ENCODE assay signal across 7 mouse cellular contexts in the genomic region with DNA sequence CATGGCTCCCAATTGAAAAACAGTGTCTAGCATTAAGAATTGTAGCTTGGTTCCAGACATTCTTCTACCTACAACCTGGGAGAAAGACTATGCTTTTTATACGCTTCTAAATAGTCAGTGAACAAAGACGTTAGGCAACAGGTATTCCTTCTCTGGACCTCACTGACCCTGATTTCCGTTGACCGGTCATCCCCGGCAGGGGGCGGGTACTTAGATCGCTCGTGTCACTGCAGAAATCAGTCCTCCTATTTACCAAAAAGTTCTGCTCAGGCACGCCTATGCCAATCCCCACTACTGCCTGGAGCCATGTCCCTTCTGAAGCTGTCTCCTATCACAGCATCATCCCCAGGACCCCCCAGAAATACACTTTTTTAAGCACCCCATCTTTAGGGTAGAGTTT. TPM values are rescaled to one million over a fixed set of nuclear protein-coding genes. Genes with fewer than 3 reads are reported as not detected.
DNase-seq lines count a peak whose midpoint lies in the region; ATAC-seq lines count a peak whose summit lies in the region.

A gene (minus strand): TSS at position 96 of the 400 bp plus-strand sequence.

- WGBS in heart, embryonic 12.5 days = 1% methylated on average over 9 of the region's 9 CpGs
- 3% methylated on average over 9 of the region's 9 CpGs for WGBS in kidney, embryonic 16.5 days
- 4% methylated on average over 9 of the region's 9 CpGs for WGBS in lung, embryonic 15.5 days

- H3K4me3 ChIP-seq in heart, embryonic 12.5 days = peak within 1 kb of the TSS; percentile 78
- peak within 1 kb of the TSS; percentile 62 for H3K4me3 ChIP-seq in kidney, embryonic 16.5 days (ENCODE audit: low read length)
- peak within 1 kb of the TSS; percentile 51 for H3K4me3 ChIP-seq in lung, embryonic 15.5 days

- no peak for ATAC-seq in heart, embryonic 12.5 days (ENCODE audit: insufficient number of reproducible peaks, low FRiP score)
- ATAC-seq in kidney, embryonic 16.5 days (ENCODE audit: low FRiP score, low TSS enrichment) = peak; percentile 3; the same call in 1 of the 2 replicates
- no peak for ATAC-seq in lung, embryonic 15.5 days (ENCODE audit: borderline replicate concordance, extremely low read depth, low FRiP score, low TSS enrichment)

- H3K36me3 ChIP-seq in heart, embryonic 12.5 days = no peaks in the 10 kb centered on the region
- H3K36me3 ChIP-seq in kidney, embryonic 16.5 days (ENCODE audit: insufficient read depth, low read length) = no peaks in the 10 kb centered on the region
- H3K36me3 ChIP-seq in lung, embryonic 15.5 days = no peaks in the 10 kb centered on the region
- no peaks in the 10 kb centered on the region; the same call in 1 of the 2 replicates for H3K36me3 ChIP-seq in splenic B cell, adult 2 months (ENCODE audit: control insufficient read depth, insufficient read depth, low read length, poor library complexity, severe bottlenecking)

- no peaks in the 10 kb centered on the region for H3K27me3 ChIP-seq in heart, embryonic 12.5 days (replicated peaks)
- H3K27me3 ChIP-seq in kidney, embryonic 16.5 days (ENCODE audit: insufficient read depth, low read length) = peaks cover 17% of the 10 kb centered on the region; the same call in 1 of the 2 replicates
- peaks cover 30% of the 10 kb centered on the region for H3K27me3 ChIP-seq in lung, embryonic 15.5 days
- no peaks in the 10 kb centered on the region for H3K27me3 ChIP-seq in splenic B cell, adult 2 months (ENCODE audit: control insufficient read depth, insufficient read depth, low read length, poor library complexity, severe bottlenecking)

- H3K4me2 ChIP-seq in heart, embryonic 12.5 days = peak within 1 kb of the TSS; percentile 85
- peak within 1 kb of the TSS; percentile 85 for H3K4me2 ChIP-seq in kidney, embryonic 16.5 days (replicated peaks; ENCODE audit: low read depth, low read length)
- peak within 1 kb of the TSS; percentile 93 for H3K4me2 ChIP-seq in lung, embryonic 15.5 days

- H3K9me3 ChIP-seq in heart, embryonic 12.5 days (replicated peaks) = no peaks in the 10 kb centered on the region
- no peaks in the 10 kb centered on the region for H3K9me3 ChIP-seq in kidney, embryonic 16.5 days (ENCODE audit: low read length)
- no peaks in the 10 kb centered on the region for H3K9me3 ChIP-seq in lung, embryonic 15.5 days

- peak; percentile 15 for DNase-seq in ZHBTc4 (ENCODE audit: low read depth, low spot score)
- peak; percentile 79 for DNase-seq in embryo, embryonic 11 days
- DNase-seq in splenic B cell, adult 2 months (ENCODE audit: low read depth, low spot score) = peak; percentile 45
- DNase-seq in cerebellum, postnatal 14 days = no peak

- H3K27ac ChIP-seq in heart, embryonic 12.5 days (ENCODE audit: poor library complexity, severe bottlenecking) = peak within 1 kb of the TSS; percentile 86
- H3K27ac ChIP-seq in kidney, embryonic 16.5 days (ENCODE audit: low read length) = peak within 1 kb of the TSS; percentile 84
- H3K27ac ChIP-seq in lung, embryonic 15.5 days = peak within 1 kb of the TSS; percentile 76

- peak within 1 kb of the TSS; percentile 81 for H3K9ac ChIP-seq in heart, embryonic 12.5 days
- H3K9ac ChIP-seq in kidney, embryonic 16.5 days (replicated peaks; ENCODE audit: low read length) = peak within 1 kb of the TSS; percentile 76
- peak within 1 kb of the TSS; percentile 67 for H3K9ac ChIP-seq in lung, embryonic 15.5 days

- H3K4me1 ChIP-seq in heart, embryonic 12.5 days (replicated peaks) = peaks cover 20% of the 10 kb centered on the region
- H3K4me1 ChIP-seq in kidney, embryonic 16.5 days (ENCODE audit: insufficient read depth, low read length) = peaks cover 14% of the 10 kb centered on the region
- H3K4me1 ChIP-seq in lung, embryonic 15.5 days = peaks cover 30% of the 10 kb centered on the region

RNA-seq across cellular contexts. Expression of the gene that starts here (rescaled TPM):
- 23.8 and 27.1 TPM in 2 replicates for polyA plus RNA-seq in heart, embryonic 12.5 days (2016; fragmentation: Nextera tagmentation; extraction: Ambion mirVana)
- polyA plus RNA-seq in kidney, embryonic 16.5 days (2015; fragmentation: Nextera tagmentation; extraction: Ambion mirVana) = 9.4 and 10.6 TPM in 2 replicates
- 6.6 and 7.3 TPM in 2 replicates for polyA plus RNA-seq in lung, embryonic 15.5 days (2015; fragmentation: Nextera tagmentation; extraction: Ambion mirVana)

Comparison
In these comparisons a context has a peak if more than half of its experiments do, and no peak if none do; other contexts are left out.
1. DNase-seq: peak in ZHBTc4 (single experiment), embryo, embryonic 11 days (single experiment) and splenic B cell, adult 2 months (single experiment); none in cerebellum, postnatal 14 days (0 of 2).
2. Peak in every context shown above with its lines, with median percentiles within 50 percentile points of each other: H3K27ac ChIP-seq, H3K4me2 ChIP-seq, H3K4me3 ChIP-seq and H3K9ac ChIP-seq.